Mouse (Mus musculus): ENCODE results near the gene Acacb.
A peak's percentile ranks its signal among the peaks of the same experiment; 100 is the strongest.

Acacb gene

GRCm38 (mm10) chr5:114146028-114146888 is at the start of gene Acacb:
Gene Acacb (plus strand): TSS chr5:114146535.
- no peak for DNase-seq (ENCODE audit: low read depth, low spot score)

DNA sequence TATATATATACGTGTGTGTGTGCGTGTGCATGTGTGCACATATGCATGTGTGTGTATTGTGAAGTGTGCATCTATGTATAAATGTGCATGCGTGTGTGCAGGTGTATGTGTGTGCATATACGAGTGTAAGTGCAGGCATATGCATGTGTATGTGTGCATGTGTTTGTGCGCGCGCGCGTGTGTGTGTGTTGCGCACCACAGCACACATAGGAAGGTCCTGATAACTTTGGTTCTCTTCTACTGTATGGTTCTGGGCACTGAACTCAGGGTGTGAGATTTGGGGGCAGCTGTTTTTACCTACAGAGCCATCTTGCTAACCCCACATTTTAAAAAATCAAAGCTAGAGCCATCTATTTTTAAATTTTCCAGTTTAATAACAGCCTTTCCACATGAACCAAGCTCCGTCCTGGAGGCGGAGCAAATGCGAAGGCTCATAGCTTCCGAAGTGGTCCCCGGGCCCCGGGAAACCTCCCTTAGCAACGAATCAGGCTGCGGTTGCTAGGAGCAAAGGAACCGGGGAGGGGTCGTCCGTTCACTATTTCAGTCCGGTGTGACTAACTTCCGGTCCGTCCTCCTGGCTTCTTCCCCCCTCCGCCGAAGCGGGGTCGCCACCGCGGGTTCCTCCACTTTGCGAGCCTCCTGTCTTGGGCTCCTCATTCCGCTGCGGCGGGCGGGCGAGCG is 46.5 kb upstream of the Acacb start:
- peak; percentile 86 for DNase-seq (ENCODE audit: low read depth, low spot score)

- no peak for DNase-seq (ENCODE audit: low read depth, low spot score)
Observed at GRCm38 (mm10) chr5:114100390-114101099, 45.8 kb upstream of the Acacb start.

GRCm38 (mm10) chr5:114101873-114102272 is 44.5 kb upstream of the Acacb start:
- DNase-seq (ENCODE audit: low read depth, low spot score) = no peak

DNA sequence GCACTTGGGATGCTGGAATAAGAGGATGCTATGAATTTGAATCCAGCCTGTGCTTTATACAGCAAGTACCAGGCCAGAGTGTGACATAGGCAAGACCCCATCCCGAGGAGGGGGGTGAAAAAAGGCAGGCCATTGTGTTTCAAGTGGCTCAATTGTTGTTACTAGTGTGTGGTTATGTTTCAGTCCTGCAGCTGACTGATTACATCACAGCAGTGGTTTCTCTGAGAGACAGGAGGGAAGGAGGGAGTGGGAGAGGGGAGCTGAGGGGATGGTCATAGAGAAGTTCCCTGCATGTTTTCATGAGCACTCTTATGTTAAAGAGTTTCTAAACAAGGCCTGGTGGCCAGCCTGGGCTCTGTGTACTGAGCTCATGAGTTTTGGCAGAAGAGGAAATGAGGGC is 43.5 kb upstream of the Acacb start:
- DNase-seq (ENCODE audit: low read depth, low spot score) = no peak

DNA sequence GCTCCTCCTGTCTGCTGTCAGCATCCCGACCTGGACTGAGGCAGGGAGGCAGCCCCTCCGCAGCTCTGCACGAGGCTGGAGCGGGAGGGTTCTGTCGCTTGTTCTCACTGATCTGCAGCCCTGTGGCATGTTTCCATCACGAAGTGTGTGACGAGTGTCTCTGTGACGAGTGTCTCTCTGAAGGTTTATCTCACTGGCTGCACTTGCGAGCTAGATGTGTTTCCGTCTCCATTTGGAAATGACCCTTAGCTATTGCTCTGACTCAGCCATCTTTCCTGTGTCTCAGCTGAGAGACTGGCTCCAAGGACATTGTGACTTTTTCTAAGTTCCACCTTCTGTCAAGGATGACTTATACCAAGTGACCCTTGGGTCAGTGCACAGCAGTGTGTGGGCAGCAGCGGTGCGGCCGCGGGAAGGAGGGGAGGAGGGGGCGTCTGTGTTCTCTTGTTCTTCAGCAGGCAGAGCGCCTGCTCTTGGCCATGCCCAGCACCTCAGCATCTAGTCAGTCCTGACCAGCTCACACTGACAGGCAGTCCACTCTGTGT is 39.9 kb upstream of the Acacb start:
- no peak for DNase-seq (ENCODE audit: low read depth, low spot score)

DNA sequence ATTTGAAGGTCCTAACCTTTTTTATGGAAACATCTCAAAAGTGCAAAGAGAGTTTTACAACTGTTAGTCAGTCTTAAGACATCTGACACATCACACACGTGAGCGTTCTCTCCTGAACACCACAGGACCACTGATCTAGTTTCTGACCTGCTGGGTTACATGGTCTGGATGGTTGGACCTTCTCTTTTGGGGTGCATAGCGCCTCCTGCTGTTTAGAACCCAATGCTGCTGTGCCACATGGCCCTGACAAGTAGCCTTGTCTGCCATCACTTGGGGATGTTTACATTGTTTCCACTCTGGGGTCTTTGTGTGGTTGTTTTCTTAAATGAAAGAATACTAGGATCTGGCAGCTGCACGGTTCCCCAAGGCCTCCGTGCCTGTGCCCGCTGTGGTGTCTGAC is 33.0 kb upstream of the Acacb start:
- DNase-seq (ENCODE audit: low read depth, low spot score) = no peak

- DNase-seq (ENCODE audit: low read depth, low spot score) = no peak
Observed at GRCm38 (mm10) chr5:114115030-114115429, 31.3 kb upstream of the Acacb start.

- no peak for DNase-seq (ENCODE audit: low read depth, low spot score)
Observed at GRCm38 (mm10) chr5:114116586-114116985, 29.7 kb upstream of the Acacb start.

DNA sequence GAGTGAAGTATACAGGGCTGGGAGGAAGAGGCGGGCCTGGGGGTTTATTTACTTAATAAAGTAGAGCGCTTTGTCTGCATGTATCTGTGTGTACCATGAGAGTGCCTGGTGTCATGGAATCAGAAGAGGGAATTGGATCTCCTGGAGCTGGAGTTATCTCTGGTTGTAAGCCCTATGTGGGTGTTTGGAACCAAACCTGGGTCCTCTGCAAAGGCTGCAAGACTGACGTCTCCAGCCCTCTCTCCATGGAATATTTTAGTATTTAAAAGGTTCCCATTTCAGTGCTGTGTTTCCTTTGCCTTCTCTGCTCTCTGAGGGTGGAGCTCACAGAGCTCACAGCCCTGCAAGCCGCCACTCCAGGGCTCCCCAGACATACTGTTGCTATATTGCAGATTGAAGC is 26.5 kb upstream of the Acacb start:
- no peak for DNase-seq (ENCODE audit: low read depth, low spot score)

- no peak for DNase-seq (ENCODE audit: low read depth, low spot score)
Observed at GRCm38 (mm10) chr5:114126008-114126407, 20.3 kb upstream of the Acacb start.

- DNase-seq (ENCODE audit: low read depth, low spot score) = no peak
Observed at GRCm38 (mm10) chr5:114126499-114127244, 19.7 kb upstream of the Acacb start.

DNA sequence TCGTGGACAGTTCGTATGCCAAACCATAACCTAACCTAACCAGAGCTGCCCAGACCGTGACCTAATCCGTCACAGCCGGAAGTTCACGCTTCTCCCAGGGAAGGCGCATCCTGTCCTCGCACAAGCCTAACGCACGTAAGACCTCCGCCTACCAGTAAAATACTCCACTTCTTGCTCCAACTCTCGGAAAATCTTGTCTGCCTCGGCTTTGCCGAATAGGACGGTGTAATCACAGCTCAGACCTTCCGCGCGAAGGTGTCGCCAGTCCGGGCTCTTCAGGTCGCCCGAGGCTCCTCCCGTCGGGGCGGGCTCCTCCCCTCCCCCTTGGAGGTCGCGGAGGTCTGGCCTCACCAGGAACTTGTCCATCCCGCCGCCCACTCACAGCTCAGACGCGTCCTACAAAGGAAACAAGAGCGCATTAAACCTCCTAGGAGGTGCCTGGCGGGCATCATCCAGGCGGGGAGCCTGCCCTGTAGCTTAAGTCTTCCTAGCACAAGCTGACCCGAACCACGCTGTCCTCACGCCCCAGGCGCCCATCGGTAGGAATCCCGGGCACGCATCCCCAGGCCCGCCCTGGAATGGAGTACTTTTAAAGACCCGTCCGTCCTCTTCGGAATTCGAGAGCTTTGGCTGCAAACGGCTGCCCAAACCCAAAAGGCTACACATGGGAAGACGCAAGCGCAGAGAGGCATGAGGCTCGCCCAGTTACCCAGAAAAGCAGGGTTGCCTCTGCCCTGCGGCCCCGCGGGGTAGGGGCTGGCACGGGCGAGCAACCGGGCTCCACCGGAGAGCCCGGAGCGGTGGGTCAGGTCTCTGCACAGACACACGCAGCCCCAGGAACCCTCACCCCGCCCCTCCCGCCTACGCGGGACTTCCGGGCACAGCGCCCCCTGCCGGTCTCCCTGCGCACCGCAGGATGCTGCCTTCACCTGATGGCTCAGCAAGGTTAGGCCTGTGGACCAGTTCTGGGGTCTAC is 18.7 kb upstream of the Acacb start, which contains the start of gene Alkbh2:
Gene Alkbh2, minus strand, starts transcription at position 845 of the 976 bp plus-strand sequence.
- peak; percentile 77 for DNase-seq (ENCODE audit: low read depth, low spot score)

- no peak for DNase-seq (ENCODE audit: low read depth, low spot score)
Observed at GRCm38 (mm10) chr5:114129550-114130210, 16.7 kb upstream of the Acacb start.

DNA sequence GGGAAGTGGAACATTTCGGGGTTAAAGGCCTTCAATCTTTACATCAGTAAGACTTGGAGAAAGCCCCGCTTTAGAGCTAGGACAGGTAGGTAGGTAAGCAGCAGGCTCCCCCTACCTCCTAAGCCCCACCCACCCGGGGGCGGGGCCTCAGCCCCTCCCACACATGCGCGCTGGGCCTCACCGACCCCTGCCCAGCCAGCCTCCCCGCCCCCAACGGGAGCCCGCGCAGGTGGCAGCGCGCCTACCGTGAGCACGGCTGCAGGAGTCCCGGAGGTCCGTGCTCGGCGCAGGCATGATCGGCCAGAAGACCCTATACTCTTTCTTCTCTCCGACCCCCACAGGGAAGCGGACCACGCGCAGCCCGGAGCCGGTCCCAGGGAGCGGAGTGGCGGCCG is 16.1 kb upstream of the Acacb start, which contains the start of gene Ung:
Gene Ung, plus strand, starts transcription at position 176 of the 395 bp plus-strand sequence.
- peak; percentile 49 for DNase-seq (ENCODE audit: low read depth, low spot score)

DNA sequence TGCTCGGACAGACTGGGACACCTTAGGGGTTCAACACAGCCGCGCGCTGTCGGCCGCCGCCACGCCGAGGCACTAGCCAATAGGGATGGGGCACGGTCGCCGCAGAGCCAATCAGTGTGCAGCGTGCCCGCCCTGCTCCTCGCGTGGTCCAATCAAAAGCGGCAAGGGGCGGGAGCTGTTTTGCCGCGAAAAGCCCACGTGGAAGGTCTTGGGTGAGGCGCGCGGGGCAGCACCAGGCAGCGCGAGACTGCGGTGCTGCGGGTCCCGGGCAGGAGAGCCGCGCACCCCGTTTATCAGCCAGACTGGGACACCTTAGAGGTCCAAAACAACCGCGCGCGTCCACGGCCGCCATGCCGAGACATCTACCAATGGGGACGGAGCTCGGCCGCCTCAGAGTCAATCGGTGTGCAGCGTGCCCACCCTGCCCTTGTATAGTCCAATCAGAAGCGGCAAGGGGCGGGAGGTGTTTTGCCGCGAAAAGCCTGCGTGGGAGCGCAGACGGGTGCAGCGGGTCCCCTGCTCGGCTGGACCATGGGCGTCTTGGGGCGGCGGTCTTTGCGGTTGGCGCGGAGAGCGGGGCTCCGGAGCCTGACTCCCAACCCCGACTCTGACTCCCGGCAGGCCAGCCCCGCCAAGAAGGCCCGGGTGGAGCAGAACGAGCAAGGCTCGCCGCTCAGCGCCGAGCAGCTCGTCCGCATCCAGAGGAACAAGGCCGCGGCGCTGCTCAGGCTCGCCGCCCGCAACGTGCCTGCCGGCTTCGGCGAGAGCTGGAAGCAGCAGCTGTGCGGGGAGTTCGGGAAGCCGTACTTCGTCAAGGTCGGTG is 15.4 kb upstream of the Acacb start:
- DNase-seq (ENCODE audit: low read depth, low spot score) = peak; percentile 85

DNA sequence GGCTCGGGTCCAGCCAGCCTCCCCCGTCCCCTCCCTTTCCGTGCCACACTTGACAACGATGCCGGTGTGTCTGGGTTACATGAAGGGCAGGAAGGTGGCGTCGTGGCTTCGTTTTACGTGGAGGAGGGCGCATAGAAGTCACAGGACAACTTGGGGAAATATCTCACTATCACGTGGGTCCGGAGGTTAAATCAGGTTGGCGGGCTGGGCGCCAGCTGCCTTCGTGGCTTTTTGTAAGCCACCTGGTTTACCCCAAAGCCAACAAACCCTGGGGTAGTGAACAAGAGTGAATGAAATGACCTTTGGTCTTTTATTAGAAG is 14.9 kb upstream of the Acacb start:
- peak; percentile 20 for DNase-seq (ENCODE audit: low read depth, low spot score)

- DNase-seq (ENCODE audit: low read depth, low spot score) = no peak
Observed at GRCm38 (mm10) chr5:114132841-114133240, 13.5 kb upstream of the Acacb start.

- no peak for DNase-seq (ENCODE audit: low read depth, low spot score)
Observed at GRCm38 (mm10) chr5:114134091-114134534, 12.2 kb upstream of the Acacb start.

All from embryo, embryonic 11.5 days (tissue).